Mouse (Mus musculus) heart, adult 9 months (tissue): Measurements from ENCODE around the gene Fem1a.

Source experiments
- DNase-seq, 2 experiments: peaks; one replicate each; pipeline ENCODE4 v3.0.0; 2022; ENCODE audit warnings: low spot score in 2 of 2

The Fem1a gene

DNA sequence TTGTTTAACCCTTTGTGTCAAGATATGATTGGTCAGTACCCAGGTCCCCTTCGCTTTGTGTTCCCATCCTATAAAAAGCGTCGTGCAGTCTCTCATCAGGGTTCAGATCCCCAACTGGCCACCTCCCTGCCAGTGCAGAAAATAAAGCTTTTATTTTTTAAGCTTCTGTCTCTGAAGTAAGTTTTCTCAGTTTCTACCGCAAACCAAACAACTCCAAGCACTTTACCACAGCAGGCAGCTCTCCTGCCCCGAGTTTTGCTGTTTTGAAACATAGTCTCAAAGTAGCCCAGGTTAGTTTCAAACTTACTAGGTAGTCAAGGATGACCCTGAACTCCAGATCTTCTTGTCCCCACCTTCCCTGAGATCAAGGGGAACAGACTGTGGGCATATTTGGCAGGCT, 21.7 kb downstream of the Fem1a start:
- DNase-seq = no peak

DNA sequence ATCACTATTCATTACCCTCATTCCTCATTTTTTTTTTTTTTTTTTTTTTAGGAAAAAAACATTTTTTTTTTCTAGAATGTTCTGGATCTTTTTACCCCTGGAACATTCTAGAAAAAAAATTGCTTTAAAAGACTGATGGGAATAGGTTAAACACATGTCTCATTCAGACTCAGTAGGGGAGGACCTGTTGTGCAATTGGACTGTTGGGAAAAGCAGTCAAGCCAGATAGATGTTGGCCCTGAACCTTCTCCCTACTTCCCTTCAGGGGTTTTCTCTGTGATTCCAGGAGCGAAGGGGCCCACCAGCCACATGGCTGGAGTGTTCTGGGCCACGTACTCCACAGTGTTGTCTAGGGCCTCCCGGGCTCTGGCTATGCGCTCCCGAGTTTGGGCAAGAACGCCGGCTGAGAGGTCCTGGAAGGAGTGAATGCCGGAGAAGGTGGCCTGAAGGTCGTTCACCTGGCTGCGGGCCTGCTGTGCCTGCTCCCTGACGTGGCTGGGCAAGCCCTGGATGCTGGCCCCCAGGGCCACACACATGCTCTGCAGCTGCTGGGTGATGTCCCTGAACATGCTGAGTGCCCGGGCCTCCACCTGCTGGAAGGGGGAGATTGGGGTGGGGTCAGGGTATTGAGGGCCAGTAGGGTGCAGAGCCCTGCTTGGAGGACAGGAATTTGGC, 23.0 kb downstream of the Fem1a start:
- peak in 1 of 2 experiments; percentile 67 for DNase-seq

DNA sequence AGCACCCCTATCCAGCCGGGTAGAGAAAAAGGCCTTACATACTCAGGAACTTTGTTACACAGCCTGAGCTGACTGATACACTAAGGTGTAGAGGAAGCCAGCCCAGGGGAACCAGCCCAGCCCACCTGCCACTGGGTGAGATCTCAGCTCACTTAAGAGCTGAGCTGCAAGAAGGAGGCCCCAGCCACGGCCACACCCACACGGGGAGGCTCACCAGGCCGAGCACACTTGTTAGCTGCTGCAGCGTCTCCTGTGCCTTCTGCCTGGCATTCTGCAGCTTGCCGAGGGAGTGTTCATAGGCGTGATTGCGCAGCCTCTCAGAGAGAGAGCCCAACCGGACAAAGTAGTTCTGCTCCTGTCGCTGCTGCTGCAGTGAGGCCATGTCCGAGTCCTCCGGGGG, 24.6 kb downstream of the Fem1a start:
- DNase-seq = no peak

DNA sequence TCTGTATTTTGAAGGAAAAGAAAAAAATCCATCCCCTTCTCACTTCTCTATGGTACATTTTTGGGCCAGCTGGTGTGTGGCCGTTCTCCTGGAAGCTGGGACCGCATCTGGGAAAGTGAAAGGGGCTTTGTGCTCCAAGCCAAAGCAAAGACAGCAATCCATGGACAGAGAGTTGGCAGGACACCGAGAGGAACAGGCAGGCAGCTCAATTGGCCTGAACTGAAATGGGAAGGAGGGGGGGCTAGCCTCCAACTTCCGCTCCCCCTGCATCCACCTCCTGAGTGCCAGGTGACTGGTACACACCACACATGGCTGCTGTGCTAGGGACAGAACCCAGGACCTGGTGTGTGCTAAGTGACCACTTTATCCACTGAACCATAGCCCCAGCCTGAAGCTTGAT, 26.2 kb downstream of the Fem1a start:
- DNase-seq = no peak

DNA sequence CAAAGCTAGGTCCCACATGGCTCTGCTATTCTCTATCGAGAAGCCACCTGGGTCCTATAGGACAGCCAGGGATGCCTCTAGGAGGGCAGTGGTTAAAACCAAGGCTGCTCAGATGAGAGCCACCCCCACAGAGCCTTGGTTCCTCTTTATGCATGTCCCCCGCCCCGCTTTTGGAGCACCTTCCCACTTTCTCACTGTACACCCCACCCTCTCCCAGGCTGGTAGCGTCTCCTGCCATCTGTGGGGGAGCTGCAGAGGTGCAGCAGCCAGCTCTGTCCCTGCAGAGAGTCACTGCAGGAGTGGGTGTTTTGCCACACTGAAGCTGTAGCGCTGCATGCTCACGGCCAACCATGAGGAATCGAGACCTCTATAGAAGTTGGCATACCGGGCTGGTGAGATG, 26.7 kb downstream of the Fem1a start:
- no peak for DNase-seq

DNA sequence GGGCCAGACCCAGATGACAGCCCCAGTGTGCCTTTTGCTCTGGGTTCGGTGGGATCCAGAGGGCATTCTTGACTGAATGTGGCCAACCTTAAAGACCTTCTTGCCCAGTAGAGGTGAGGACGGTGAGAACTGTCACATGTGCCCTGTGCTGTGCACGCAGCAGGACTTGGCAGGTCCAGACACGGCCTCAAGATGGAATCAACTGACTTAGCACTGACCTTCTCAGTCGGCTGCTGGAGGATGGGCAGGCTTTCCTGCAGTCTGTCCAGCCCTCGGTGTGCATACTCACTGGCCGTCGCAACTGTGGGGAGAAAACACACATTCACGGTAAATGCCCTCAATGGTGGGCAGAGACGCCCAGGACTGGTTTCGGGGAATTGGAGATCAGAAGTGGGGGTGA, 29.4 kb downstream of the Fem1a start:
- no peak for DNase-seq

DNA sequence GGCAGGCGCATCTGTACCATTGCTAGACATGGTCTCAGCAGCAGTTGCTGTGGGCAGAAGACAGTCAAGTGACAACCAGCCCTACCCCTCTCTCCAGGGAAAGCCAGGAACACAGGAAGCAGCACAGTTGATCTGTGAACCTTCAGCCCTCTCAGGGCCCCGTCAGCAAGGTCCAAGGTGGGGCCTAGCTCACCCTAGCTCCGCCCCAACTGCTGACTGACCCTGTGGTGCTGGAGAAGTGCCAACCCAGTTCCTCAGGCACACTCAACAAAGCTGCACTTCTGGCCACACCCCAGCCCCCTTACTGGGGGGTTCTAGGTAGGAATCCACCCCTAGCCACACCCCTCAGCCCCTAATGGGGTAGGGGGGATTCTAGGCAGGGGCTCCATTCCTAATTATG, 31.2 kb downstream of the Fem1a start:
- DNase-seq = no peak

DNA sequence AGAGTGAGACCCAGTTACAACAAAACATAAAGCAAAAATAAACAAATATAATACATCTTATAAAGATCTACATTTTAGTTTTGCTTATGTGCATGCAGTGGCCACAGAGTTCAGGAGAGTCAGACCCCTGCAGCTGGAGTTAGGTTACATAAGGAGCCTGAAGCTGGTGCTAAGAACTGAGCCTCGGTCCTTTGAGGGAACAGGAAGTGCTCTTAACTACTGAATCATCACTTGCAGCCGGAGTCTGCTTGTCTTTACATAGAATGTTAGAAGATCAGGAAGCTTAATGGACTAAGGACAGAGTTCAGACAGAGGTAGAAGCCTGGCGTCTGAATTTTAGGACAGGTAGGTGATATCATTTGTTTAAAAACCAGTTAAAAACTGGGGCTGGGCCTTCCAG, 32.3 kb downstream of the Fem1a start:
- no peak for DNase-seq

DNA sequence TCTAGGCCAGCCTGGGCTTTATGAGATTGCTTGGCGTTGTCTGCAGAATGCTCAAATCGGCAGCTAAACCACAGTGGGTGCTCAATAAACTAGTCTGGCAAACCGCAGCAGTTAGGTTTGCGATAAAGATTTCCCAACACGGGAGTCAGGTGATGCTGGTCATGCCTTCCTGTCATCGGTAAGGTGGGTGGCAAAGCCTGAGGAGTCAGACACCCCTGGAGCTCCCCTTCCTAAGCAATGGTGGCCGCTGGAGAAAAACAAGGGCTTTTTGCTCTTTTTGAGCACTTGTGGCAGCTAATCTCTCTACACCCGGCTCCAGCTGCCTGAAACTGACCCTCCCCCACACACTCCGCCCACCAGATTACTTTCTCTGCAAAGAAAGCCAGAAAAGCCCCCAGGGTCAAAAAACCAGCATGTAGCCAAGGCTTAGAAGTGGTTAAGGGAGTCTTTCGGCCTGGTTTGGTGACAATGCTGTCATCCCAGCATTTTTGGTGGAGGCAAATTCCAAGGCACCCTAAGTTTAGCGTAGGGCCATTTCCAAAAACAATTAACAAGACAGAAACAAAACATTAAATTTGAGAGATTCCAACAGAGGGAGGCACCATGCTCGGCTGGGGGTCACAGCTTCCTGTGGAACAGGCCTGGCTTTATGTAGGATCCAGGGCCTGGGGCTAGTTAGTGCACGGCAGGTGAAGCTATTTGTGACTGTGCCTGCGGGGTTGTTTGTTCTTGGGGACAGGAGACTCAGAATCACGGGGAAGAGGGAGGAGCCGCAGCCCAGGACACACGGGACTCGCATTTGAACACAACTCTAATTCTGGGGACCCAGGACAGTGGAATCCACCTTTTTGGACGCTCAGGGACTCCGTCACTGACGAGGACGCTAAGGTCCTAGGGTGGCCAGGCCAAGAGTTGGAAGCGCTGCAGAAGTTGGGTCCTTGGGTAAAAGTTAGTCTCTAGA, 33.0 kb downstream of the Fem1a start:
- DNase-seq = peak; percentile 64 to 76

DNA sequence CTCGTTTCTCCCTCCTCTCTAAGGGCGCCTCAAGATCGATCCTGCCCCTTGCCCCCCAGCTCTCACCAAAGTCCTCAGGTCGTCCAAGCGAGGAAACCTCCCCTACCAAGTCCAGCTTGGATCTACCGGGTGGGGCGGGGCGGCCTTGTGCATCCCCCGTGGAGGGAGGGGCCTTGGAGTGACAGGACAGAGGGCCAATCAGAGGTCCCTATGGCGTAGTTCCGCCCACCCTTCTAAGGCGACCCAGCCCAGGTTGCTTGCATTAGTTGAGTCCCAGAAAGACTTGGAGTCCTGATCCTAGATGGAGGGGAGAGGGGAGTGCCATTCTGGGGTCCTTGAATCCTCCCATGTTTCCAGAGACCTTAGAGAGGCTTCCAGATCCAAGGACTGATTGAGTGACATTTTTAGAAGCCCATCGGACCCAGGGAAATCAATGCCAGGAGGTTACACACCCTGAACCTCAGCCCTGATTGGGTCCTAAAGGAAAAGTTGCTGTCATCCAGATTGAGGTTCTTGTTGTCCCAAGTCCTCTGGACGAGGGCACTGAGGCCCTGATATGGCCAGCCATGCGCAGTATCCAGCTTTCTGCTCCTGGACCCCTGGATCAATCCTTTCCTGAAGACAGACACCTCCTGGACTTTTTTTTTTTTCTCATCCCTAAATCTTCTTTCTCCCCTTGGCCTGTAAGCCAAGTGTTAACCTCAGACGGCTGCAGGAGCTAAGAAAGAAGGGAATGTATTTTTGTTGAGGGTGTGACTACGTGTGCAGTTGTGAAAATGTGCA, 34.0 kb downstream of the Fem1a start:
- peak; percentile 98 to 99 for DNase-seq

DNA sequence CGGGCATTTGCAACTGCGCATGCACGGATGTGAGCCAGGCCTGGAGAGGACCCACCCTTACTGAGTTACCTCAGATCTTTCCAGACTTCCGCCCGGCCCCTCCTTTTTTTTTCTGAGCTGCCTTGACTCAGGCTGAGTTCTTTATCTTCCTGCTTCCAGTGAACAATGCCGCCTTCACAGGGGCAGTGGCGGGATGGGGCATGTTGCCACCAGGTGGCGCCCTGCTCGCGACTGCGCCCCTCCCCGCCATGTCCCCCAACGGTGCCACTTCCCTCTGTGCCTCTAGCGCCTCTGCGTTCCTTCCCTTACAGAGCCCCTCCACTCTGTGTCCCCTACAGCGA, 34.5 kb downstream of the Fem1a start:
- DNase-seq = peak; percentile 96

DNA sequence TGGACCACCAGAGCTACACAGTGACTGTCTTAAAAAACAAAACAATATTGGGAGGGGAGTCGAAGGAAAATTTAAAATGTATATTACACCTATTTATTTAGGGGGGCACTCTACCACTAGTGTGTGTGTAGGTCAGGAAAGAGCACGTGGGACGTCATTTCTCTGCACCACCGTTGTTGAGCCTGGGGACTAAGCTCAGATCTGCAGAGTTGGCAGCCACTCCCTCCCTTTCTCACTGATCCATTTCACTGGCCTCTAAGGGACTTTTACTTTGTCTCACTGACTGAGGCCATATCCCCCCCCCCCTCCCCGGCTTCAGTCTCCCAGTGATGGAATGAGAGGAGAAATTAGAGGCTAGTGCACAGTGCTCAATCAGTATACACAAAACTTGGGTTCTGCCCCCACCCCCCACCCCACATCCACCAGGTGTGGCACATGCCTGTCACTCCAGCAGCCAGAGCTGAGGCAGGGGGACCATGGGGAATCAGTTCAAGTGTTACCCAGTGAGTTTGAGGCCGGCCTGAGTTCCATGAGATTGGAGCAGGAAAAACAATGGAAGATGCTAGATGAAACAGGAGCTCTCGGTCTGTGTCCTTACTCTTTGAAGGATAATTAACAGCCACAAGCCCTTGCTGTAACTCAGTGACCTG, 35.3 kb downstream of the Fem1a start:
- DNase-seq = no peak

DNA sequence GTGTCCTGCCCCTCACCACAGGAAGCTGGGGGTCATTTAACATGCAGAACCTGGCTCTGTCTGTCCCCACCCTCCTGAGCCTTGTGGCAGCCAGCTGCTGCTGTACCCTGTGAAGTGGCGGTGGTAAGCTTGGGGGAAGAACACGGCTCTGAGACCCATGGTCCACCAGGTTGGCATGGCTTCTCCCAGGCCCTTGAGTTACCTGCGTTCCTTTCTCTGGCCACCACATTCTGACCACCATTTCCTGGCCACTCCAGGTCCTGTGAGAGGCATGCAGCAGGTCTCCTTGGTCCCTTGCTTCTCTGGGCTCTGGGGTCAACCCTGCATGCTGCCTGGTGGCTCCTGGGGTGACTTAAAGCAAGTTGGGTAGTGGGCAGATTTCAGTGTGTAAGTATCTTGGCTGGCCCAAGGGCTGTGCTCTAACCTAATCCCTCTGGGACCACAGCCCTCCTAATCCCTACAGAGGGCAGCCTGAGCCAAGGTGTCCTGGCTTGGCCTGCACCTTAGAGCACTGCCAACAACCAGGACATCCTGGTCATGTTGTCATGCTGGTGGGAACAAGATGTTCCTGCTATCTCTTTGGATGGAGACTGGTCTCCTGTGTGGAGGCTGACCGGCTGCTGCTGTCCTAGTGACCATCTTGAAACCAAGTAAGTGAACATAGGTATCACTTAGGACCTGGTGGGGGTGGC, 36.1 kb downstream of the Fem1a start, which contains the start of gene Plin3:
Gene Plin3 (minus strand): TSS at position 343 of the 692 bp plus-strand sequence.
- DNase-seq = peak; percentile 53 to 57

DNA sequence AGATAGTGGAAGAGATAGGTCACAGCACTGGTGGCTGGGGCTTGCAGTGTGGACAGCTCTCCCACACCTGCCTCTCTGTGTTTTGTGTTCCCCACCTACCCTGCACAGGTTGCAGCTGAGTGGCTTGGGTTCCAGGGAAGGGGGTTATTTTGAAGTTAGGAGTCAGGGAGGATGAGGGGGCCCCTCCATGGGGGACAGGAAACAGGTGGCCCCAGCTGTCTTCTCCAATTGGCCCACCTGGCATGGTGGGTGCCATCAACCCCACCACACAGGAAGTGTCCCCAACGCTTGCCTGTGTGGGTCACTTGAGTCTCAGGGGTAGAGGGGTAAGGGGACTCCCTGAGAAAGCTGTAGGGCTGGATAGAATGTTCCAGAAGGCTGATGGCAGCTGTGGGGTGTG, 36.7 kb downstream of the Fem1a start:
- DNase-seq = no peak

DNA sequence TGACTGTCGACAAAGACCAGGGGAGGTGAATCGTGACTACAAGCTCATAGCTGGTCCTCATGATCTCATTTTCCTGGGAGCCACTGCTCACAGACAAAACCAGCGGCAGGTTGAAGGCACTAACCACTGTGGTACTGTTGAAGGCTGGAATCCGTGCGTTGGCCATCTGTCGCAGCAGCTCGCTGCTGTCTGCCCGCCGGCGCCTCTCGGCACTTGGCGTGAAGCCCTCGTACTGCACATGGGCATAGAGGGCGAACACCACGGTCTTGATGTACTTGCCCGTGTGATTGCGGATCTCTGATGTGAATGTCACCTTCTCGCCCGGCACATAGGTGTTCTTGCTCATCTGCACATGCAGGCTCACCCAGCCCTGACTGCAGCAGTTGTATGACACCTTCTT, 37.6 kb downstream of the Fem1a start:
- DNase-seq = peak in 1 of 2 experiments; percentile 14

DNA sequence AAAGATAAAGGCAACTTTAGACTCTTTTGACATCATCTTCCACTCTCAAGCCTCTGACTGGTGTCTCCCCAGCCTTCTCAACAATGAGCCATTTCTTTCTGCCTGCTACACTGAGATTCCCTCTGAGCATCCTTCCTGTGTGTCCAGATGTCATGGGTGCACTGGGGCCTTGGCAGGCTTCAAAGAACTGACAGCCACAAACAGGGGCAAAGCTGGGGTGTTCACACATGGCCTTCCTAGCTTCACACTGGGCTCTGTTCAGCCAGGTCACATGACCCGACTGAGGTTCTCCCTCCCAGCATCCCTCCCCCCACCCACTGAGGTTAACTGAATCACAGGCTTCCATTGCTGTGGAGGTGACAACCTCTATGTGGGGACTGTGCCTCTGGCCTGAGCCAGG, 39.6 kb downstream of the Fem1a start:
- no peak for DNase-seq

DNA sequence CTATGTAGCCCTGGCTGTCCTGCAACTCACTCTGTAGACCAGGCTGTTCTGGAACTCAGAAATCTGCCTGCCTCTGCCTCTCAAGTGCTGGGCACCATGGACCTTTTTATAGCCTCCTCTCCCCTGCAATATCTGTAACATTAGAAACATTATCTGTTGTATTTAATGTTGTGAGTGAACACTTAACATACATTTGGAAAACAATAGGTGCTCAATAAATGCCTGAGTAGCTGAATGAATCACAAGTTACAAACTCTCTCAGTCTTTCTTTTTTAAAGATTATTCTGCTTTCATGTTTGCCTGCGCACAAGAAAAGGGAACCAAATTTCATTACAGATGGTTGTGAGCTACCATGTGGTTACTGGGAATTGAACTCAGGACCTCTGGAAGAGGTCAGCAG, 41.6 kb downstream of the Fem1a start:
- no peak for DNase-seq

DNA sequence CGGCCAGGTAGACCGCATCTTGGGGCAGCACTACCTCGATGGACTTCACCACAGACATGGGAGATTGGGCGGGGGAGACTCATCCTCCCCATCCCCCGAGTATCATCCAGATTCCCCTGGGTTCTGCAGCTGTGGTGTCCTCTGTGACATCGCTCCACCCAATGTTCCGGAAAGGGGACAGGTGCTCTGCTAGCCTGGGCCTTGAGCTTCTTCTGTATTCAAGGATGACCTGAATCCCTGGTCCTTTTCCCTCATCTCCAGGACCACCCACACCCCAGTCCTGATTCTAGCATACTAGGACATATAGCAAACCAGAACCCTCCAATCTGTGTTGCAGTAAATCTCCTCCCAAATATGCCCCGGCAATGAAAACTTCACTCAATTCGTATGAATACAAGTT, 43.6 kb downstream of the Fem1a start, which contains the start of gene Arrdc5:
Gene Arrdc5 (minus strand): TSS at position 101 of the 400 bp plus-strand sequence.
- DNase-seq = no peak

DNA sequence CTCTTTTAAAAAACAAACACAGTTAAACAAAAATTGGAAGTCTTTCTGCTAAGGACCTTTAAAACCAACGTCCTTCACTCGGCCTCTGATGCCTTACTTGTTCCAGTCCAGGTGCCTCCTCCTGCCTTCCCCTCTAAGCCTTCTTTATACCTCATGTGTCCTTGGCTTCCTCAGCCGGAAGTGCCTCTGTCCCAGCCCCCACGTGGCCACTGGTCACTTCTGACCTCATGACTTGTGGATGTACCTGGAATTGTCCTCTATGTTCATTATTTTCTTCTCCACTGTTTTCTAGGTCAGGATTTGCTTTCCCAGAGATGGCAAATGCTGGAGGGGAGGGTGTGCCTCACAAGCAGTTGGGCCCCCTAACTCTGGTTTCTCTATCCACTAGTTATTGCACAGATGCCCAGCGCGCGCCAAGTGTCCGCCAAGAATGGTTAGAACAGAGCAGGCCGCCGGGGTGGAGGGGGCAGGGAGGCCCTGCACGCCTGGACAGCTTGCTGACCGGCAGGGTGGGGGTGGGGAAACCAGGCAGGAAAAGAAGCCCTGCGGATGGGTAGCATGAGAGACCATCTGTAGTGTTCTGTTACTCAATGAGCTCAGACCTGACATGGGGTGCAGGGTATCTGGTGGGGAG, 45.9 kb downstream of the Fem1a start:
- no peak for DNase-seq

DNA sequence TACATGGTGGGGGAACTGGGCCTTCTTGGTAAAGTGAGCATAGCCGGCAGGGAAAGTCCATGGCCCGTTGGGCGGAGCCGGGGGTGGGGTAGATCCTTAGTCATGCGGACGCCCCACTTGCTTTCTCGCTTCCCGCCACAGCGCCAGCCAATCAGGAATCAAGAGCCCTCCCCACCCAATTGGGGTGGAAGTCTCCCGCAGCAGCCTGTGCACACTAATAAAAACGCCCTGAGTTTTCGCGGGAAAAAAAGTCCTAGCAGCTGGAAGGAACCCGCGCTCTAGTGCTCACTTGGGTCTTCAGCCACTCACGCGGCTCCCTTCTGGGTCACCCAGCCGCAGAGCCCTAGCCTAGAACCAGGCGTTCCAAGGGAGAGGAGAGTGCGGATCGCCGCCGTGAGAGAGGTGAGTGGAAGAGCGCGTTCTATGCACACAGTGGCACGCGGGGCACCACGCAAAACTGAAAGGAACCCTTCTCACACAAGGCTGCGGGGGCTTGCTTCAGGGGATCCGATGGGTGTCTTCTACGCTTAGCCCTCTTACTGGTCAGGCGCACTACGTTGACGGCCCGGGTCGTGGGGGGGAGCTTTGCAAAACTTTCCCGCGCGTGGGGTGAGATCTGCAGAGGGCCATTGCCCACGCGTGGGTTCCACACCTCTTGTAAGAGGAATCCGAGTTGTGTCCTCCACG, 46.7 kb downstream of the Fem1a start, which contains the start of gene Uhrf1:
Gene Uhrf1 (plus strand): TSS at position 162 of the 687 bp plus-strand sequence.
- peak; percentile 62 to 71 for DNase-seq
